ENCODE assay signal across 8 mouse cellular contexts in the genomic region with DNA sequence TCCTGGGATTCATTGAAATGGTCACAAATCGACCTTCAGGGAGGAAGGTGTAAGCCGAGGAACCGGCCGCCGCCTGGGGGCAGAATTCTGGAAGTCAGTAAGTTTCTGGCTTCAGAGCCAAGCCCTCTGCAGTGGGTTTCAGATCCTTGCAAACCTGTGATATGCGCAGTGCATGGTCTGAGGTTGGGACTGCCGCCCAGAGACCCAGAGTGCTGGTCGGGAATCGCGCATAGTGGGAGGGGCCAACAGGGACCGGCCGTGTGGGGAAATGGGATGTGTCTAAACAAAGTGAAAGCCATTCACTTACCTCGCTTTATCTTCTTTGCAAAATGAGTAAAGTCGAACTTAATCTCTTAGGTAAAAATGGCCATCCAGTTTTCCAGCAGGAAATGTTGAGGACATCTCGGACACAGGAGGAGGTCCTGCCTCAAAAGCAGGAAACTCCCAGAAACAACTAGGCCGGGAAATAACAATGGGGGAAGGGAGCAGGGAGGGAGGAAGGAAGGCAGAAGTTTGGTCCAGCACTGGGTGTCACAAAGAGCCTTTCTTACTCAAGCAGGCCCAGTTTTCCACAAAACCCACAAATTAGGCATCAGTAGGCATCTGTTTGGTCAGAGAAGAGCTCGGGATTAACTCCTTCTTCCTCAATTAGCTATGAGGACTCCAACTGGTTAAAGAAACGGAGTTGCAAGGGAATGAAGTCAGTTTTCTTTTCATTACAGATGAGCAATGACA. TPM values are rescaled to one million over a fixed set of nuclear protein-coding genes. Genes with fewer than 3 reads are reported as not detected.
DNase-seq lines count a peak whose midpoint lies in the region; ATAC-seq lines count a peak whose summit lies in the region.

No protein-coding gene starts in this region.

- H3K36me3 ChIP-seq in hindbrain, embryonic 14.5 days (replicated peaks; ENCODE audit: control insufficient read depth, insufficient read depth) = no peaks in the 10 kb centered on the region

- 0 out of 2 replicates have a peak overlapping the region, but pooled peaks have one; percentile 37 for H3K9ac ChIP-seq in hindbrain, embryonic 14.5 days

- H3K4me3 ChIP-seq in hindbrain, embryonic 14.5 days (replicated peaks; ENCODE audit: low read length) = peak overlapping the region; percentile 16

- H3K4me2 ChIP-seq in hindbrain, embryonic 14.5 days (replicated peaks) = peak overlapping the region; percentile 45

- no peaks in the 10 kb centered on the region for H3K4me1 ChIP-seq in hindbrain, embryonic 14.5 days (replicated peaks; ENCODE audit: control insufficient read depth, insufficient read depth, low read length)

- H3K27me3 ChIP-seq in hindbrain, embryonic 14.5 days (ENCODE audit: control insufficient read depth, insufficient read depth, low read length) = no peaks in the 10 kb centered on the region

- 11% methylated on average over 18 of the region's 18 CpGs for WGBS in hindbrain, embryonic 14.5 days

- no peak overlapping the region for H3K27ac ChIP-seq in hindbrain, embryonic 14.5 days

- DNase-seq in Muller cell, postnatal 12 days (ENCODE audit: inconsistent ontology term) = peak; percentile 86
- peak; percentile 10 for DNase-seq in cerebellum, adult 9-10 months
- peak; percentile 24 to 25 for DNase-seq in frontal cortex, postnatal 36 days (ENCODE audit: low spot score in 2 of 2)
- peak; percentile 58 for DNase-seq in hindbrain, embryonic 14.5 days (ENCODE audit: low spot score)
- DNase-seq in layer of hippocampus, postnatal 14 days (ENCODE audit: low spot score in 2 of 2) = peak; percentile 36 to 42
- DNase-seq in lung, postnatal 36 days = peak; percentile 79
- peak; percentile 72 for DNase-seq in retina, postnatal 1 day
- DNase-seq in urinary bladder, postnatal 36 days (ENCODE audit: low spot score in 2 of 2) = peak; percentile 61 to 72

- no peaks in the 10 kb centered on the region for H3K9me3 ChIP-seq in hindbrain, embryonic 14.5 days (ENCODE audit: control insufficient read depth, low read length)

- ATAC-seq in hindbrain, embryonic 14.5 days (ENCODE audit: low FRiP score) = peak; percentile 79; the same call in 1 of the 2 replicates

RNA-seq across cellular contexts. Expression of a gene that starts 0.6 kb away (rescaled TPM):
- 1.7 and 2.5 TPM in 2 replicates for polyA plus RNA-seq in hindbrain, embryonic 14.5 days (2014; fragmentation: Nextera tagmentation; extraction: Ambion mirVana)
- total RNA-seq in layer of hippocampus, postnatal 14 days (2021) = 1 to 10 TPM; 6.5 to 7.7 TPM

RNA-seq across cellular contexts. Expression of a gene that starts 28.2 kb away (rescaled TPM):
- 12.8 and 14.1 TPM in 2 replicates for polyA plus RNA-seq in hindbrain, embryonic 14.5 days (2014; fragmentation: Nextera tagmentation; extraction: Ambion mirVana)
- 10 to 100 TPM; 14.0 to 16.7 TPM for total RNA-seq in layer of hippocampus, postnatal 14 days (2021)

Comparison
In these comparisons a context has a peak if more than half of its experiments do, and no peak if none do; other contexts are left out.
1. DNase-seq: peak in every context shown above with its lines; median percentile 86 in Muller cell, postnatal 12 days; 79 in lung, postnatal 36 days; 72 in retina, postnatal 1 day; 66 in urinary bladder, postnatal 36 days; 58 in hindbrain, embryonic 14.5 days; 39 in layer of hippocampus, postnatal 14 days; 24 in frontal cortex, postnatal 36 days; 10 in cerebellum, adult 9-10 months.